Mouse (Mus musculus) left cerebral cortex, postnatal 14 days (tissue): ENCODE results near the gene Gm6880. TPM values are rescaled to one million over a fixed set of nuclear protein-coding genes. Genes with fewer than 3 reads are reported as not detected.
"Not testable (repeated sequence)": the region's sequence is repeated elsewhere in the genome, so short reads cannot be mapped to it uniquely, and the experiment has no call there.

Experiments
- DNase-seq, 2 experiments: peaks; one replicate each; pipeline ENCODE4 v3.0.0; 2021 to 2022; ENCODE audit warnings: low spot score in 2 of 2, mixed read lengths in 1 of 2
- intact Hi-C: fragments of 180-260 bp; cut with DNase I; formaldehyde crosslinking; loops from one replicate; pipeline ENCODE4 v1.15.1; 2025
- long read RNA-seq, 2 experiments: library from polyadenylated mRNA; stranded (forward); transcript quantifications; one replicate each; pipeline ENCODE4 v2.0.0; 2021
- total RNA-seq, 2 experiments: library from RNA; stranded (reverse); gene quantifications; 2 replicates each; pipeline ENCODE4 v1.2.3; 2021

The Gm6880 gene
- total RNA-seq, result not detected
- long read RNA-seq, experiment 1, result 0 reads
- long read RNA-seq, experiment 2, result 0 reads

- intact Hi-C loops, DNase-seq: not testable (repeated sequence)
Measured at GRCm38 (mm10) chrX:74481349-74481885, at the start of gene Gm6880. Gene Gm6880 (minus strand): TSS chrX:74481399.

- intact Hi-C loops, DNase-seq: not testable (repeated sequence)
Measured at GRCm38 (mm10) chrX:74517461-74517860, 36.3 kb upstream of the Gm6880 start.

- no peak for DNase-seq
- intact Hi-C loops, result no loop called here
Measured at GRCm38 (mm10) chrX:74497131-74497530, 15.9 kb upstream of the Gm6880 start.

GRCm38 (mm10) chrX:74452773-74453172 lies 28.4 kb downstream of the Gm6880 start:
- intact Hi-C loops, result loop anchor here (10.0 kb wide), 1 partner anchor 642 kb away; the partner anchor contains the start of gene Dkc1
- peak in 1 of 2 experiments; percentile 56 for DNase-seq

- DNase-seq, result no peak
- intact Hi-C loops, result loop anchor here (10.0 kb wide), 1 partner anchor 643 kb away; the partner anchor contains the start of gene Dkc1
Measured at GRCm38 (mm10) chrX:74451157-74451912, 29.9 kb downstream of the Gm6880 start.

Other genes starting within 250 kb of the Gm6880 start
- gene Flna, start 231.6 kb downstream of the Gm6880 start, total RNA-seq, result 100 to 1,000 TPM in 1 of 2 experiments, 10 to 100 TPM in 1; 89.1 to 100 TPM
- gene Emd, start 226.7 kb downstream of the Gm6880 start, total RNA-seq, result 10 to 100 TPM; 38.9 to 40.4 TPM
- gene Rpl10, start 210.6 kb downstream of the Gm6880 start, total RNA-seq, result 100 to 1,000 TPM; 124 to 140 TPM
- 10 to 100 TPM; 51.2 to 53.1 TPM for gene Taz, start 199.5 kb downstream of the Gm6880 start, total RNA-seq
- gene Dnase1l1, start 199.1 kb downstream of the Gm6880 start, total RNA-seq, result 1 to 10 TPM; 1.4 to 2.0 TPM
- 100 to 1,000 TPM; 351 to 367 TPM for gene Atp6ap1, start 184.3 kb downstream of the Gm6880 start, total RNA-seq
- 100 to 1,000 TPM; 663 to 673 TPM for gene Gdi1, start 176.4 kb downstream of the Gm6880 start, total RNA-seq
- gene Fam50a, start 168.4 kb downstream of the Gm6880 start, total RNA-seq, result 10 to 100 TPM; 35.4 to 38.5 TPM
- gene Plxna3, start 152.3 kb downstream of the Gm6880 start, total RNA-seq, result 10 to 100 TPM; 33.3 to 33.8 TPM
- 10 to 100 TPM; 30.5 to 33.0 TPM for gene Lage3, start 127.8 kb downstream of the Gm6880 start, total RNA-seq
- 10 to 100 TPM; 59.0 to 62.6 TPM for gene Ubl4a, start 108.2 kb downstream of the Gm6880 start, total RNA-seq
- 1 to 10 TPM; 2.1 to 3.2 TPM for gene Slc10a3, start 108.0 kb downstream of the Gm6880 start, total RNA-seq
- 10 to 100 TPM; 20.0 to 27.0 TPM for gene Fam3a, start 88.1 kb downstream of the Gm6880 start, total RNA-seq
- gene Ikbkg, start 88.1 kb downstream of the Gm6880 start, total RNA-seq, result 10 to 100 TPM; 41.9 to 46.8 TPM
- 10 to 100 TPM; 22.8 to 24.4 TPM for gene G6pdx, start 52.2 kb downstream of the Gm6880 start, total RNA-seq
- gene Olfr1326-ps1, start 93.5 kb upstream of the Gm6880 start, total RNA-seq, result not detected
- gene Olfr1325, start 111.3 kb upstream of the Gm6880 start, total RNA-seq, result not detected
- gene Gm5640, start 164.2 kb upstream of the Gm6880 start, total RNA-seq, result under 1 TPM; 0.59 to 0.64 TPM